Mouse (Mus musculus): ENCODE data around the gene Trib2.

The Trib2 gene

GRCm38 (mm10) chr12:15768536-15768935 lies 48.2 kb downstream of the Trib2 start:
- DNase-seq (ENCODE audit: extremely low spot score, low spot score) = no peak

GRCm38 (mm10) chr12:15765996-15766395 lies 50.7 kb downstream of the Trib2 start:
- no peak for DNase-seq (ENCODE audit: extremely low spot score, low spot score)

GRCm38 (mm10) chr12:15765238-15765637 lies 51.5 kb downstream of the Trib2 start:
- DNase-seq (ENCODE audit: extremely low spot score, low spot score) = no peak

DNA sequence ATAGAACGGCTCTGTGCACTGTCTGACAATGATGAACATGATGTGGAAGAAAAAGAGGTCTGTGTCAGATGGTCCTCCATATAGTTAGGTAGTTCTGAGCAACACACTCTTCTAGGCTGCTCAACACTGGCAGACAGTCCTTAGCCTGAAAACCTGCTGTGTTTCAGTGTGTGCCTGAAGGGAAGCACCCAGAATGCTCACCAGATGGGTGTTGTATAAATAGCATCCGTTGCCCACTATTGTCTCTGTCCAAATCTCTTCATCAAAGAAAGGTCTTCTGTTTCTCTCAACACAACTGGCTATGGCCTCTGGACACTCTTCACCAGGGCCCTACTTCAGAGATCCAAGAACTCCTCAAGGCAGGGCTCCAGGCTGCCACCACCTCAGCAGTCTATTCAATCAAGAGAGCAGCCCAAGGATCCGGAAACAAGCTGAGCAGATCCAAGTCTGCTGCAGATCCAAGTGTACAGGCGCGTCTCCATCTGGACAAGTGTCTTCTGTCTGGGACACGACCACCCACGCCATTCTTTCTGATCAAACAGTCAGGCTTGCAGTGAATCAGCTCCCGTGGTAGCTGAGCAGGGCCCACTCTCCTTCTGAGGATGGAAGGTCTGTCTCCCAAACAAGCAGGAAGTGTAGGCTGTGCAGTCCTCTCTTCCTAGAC lies 55.1 kb downstream of the Trib2 start:
- no peak for DNase-seq (ENCODE audit: extremely low spot score, low spot score)

DNA sequence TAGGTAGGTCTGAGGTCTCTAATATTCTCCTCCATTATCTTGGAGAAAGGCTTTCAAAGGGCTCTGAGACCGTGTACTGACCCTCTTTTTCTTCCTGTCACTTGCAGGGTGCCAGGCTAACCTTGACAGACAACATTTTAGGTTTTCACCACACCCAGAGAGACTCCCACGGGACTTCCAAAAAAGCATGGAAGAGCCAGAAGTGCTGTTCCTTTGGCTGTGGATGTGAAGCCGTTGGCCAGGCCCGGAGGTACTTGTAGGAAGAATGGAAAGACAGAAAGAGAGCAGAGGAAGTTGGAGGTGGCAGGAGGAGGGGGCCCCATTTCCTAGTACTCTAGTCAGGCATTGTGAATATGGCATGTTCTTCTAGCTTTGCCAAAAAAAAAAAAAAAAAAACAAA lies 56.0 kb downstream of the Trib2 start:
- DNase-seq (ENCODE audit: extremely low spot score, low spot score) = no peak

- no peak for DNase-seq (ENCODE audit: extremely low spot score, low spot score)
Observed at GRCm38 (mm10) chr12:15758866-15759265, 57.9 kb downstream of the Trib2 start.

DNA sequence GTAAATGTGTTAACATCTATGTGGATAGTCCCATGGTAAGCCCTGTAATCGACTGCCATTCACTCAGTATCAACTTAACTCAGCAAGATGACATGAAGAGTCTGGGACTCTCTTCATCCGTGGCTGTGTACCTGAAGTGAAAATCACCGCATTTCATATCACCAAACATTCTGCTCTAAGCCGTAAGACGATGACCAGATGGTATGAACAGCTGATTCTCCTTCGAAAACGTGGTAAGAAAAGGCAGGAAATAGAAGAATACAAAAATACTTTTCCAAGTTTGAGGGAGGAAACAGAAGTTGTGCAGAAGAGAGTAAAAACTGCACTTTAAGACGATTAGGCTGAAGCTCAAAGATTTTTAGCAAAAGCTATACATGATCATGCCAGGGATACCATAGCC lies 59.4 kb downstream of the Trib2 start:
- no peak for DNase-seq (ENCODE audit: extremely low spot score, low spot score)

DNA sequence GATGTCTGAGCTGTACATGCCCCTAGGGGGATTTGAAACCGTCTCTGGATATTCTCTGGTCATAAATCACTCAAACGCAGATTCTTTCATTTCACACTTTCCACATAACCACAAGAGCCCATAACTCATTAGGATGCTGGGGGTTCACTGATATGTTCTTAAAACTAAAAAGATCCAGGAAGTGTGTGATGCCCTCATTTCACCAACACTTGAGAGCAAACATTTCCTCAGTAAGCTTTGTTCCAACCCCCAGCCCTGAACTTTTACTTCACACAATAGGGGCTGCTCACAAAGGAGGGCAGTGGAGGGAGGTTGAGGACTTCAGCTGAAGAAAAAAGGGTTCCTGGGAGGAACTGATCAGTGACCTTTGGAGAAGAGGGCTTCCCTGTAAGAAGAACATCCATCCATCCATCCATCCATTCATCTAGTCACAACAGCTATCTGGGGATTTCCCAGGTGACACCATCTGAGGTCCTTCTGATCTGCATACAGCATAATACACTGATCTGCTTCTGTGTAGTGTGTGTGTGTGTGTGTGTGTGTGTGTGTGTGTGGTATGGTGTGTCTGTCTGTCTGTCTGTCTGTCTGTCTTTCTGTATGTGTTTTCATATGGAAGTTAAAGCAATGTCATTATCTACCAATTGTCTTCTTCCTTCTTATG lies 61.6 kb downstream of the Trib2 start:
- no peak for DNase-seq (ENCODE audit: extremely low spot score, low spot score)

- no peak for DNase-seq (ENCODE audit: extremely low spot score, low spot score)
Observed at GRCm38 (mm10) chr12:15754602-15755001, 62.1 kb downstream of the Trib2 start.

- DNase-seq (ENCODE audit: extremely low spot score, low spot score) = peak; percentile 42
Observed at GRCm38 (mm10) chr12:15749646-15750195, 67.0 kb downstream of the Trib2 start.

DNA sequence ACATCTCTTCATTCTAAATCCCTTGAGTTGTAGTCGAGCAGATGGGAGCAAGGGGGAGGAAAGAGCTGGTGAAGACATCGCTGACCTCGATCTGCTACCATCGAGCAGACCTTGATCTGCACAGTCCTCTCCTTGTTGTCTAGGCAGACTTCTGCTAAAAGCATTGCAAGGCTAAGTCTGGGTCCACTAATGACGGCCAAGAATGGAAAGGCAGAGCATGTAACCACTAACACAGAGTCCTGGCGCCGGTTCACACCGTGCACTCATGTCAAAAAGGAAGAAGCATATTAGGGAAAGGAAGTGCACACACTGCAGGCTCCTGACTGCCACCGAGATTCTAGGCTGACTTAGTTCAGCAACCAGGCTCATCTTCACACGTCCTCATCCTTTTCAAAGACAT lies 71.0 kb downstream of the Trib2 start:
- no peak for DNase-seq (ENCODE audit: extremely low spot score, low spot score)

All from neural tube, embryonic 10.5 days (tissue).